Mouse (Mus musculus): ENCODE data around the gene Gm10300. TPM values are rescaled to one million over a fixed set of nuclear protein-coding genes. Genes with fewer than 3 reads are reported as not detected.

Gene Gm10300
- polyA plus RNA-seq, 1 experiment from 2014 or later = not detected

DNA sequence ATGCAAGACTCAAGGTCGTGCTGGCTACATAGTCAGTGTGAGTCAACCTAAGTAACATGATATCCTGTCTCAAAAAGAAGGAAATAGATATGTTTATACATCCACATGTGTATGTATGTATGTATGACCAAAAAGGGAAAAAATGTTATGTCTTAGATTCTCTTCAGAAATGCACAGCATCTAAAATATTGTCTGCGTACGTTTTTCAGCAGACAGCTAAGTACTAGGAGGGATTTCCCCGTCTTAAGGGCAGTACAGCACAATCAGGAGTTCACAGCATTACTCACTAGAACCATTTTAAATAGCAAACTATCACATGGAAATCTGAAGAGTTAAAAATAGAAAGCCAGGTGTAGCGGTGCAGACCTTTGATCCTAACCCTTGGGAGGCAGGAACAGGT lies 37.4 kb upstream of the Gm10300 start:
- Histone ChIP-seq H3K4me1 (ENCODE audit: control insufficient read depth, insufficient read depth, low read length) (peaks cover 8% of the 10 kb centered on the region), H3K27me3 (ENCODE audit: control insufficient read depth, insufficient read depth, low read depth, low read length) (no peaks in the 10 kb centered on the region), H3K36me3 (ENCODE audit: control insufficient read depth, insufficient read depth, low read length) (no peaks in the 10 kb centered on the region), H3K4me2 (ENCODE audit: low read length) (no peak overlapping the region), H3K9ac (ENCODE audit: low read depth, low read length) (no peak overlapping the region), H3K4me3 (ENCODE audit: low read depth, low read length) (no peak overlapping the region), H3K9me3 (replicated peaks; ENCODE audit: control insufficient read depth, low read length, poor library complexity, severe bottlenecking) (no peaks in the 10 kb centered on the region), H3K27ac (ENCODE audit: low read length) (no peak overlapping the region)
- WGBS = 81% methylated on average over 5 of the region's 5 CpGs
- no peak for ATAC-seq

DNA sequence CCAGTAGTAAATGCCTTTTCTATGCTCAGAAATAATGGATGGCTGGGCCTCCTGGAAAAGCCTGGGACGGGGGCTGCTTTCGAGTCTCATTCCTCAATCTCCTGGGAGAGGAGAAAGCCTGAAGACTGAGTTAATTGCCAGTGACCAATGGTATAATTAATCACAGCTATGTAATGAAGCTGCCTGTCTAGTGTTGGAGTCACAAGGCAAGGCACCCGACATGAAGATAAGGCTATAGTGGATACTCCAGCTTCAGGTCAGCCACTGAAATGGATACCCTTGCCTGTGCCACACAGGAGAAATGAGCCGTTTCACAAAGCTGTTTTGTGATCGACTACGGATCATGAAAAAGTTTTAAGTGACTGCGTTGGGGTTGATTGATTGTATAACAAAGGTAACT lies 36.5 kb upstream of the Gm10300 start:
- no peak for ATAC-seq
- no peak overlapping the region for H3K9ac ChIP-seq (ENCODE audit: low read depth, low read length)
- H3K4me2 ChIP-seq (ENCODE audit: low read length) = no peak overlapping the region
- no peaks in the 10 kb centered on the region for H3K36me3 ChIP-seq (ENCODE audit: control insufficient read depth, insufficient read depth, low read length)
- H3K9me3 ChIP-seq (replicated peaks; ENCODE audit: control insufficient read depth, low read length, poor library complexity, severe bottlenecking) = no peaks in the 10 kb centered on the region
- peaks cover 12% of the 10 kb centered on the region for H3K4me1 ChIP-seq (ENCODE audit: control insufficient read depth, insufficient read depth, low read length)
- no peak overlapping the region for H3K4me3 ChIP-seq (ENCODE audit: low read depth, low read length)
- WGBS = 49% methylated on average over 7 of the region's 7 CpGs
- H3K27ac ChIP-seq (ENCODE audit: low read length) = no peak overlapping the region
- no peaks in the 10 kb centered on the region for H3K27me3 ChIP-seq (ENCODE audit: control insufficient read depth, insufficient read depth, low read depth, low read length)

GRCm38 (mm10) chr4:132038809-132039208 lies 35.7 kb upstream of the Gm10300 start:
- ATAC-seq = no peak
- no peaks in the 10 kb centered on the region for H3K36me3 ChIP-seq (ENCODE audit: control insufficient read depth, insufficient read depth, low read length)

DNA sequence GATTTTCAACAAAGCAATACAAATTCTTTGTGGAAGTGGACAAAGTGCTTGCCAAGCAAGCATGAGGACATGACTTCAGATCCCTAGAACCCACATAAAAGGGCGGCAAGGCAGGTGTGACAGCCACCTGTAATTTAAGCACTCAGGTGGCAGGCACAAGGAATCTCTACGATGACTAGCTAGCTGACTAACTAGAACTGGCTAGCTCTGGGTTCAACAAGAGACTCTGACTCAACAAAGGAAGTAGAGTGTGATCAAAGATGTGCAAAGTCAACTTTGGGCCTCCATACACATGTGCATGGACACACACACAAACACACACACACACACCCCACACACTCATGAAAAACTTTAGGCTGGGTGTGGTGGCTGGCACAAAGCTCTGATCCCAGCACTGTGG lies 35.0 kb upstream of the Gm10300 start:
- Histone ChIP-seq H3K9ac (ENCODE audit: low read depth, low read length) (no peak overlapping the region), H3K27me3 (ENCODE audit: control insufficient read depth, insufficient read depth, low read depth, low read length) (no peaks in the 10 kb centered on the region), H3K9me3 (replicated peaks; ENCODE audit: control insufficient read depth, low read length, poor library complexity, severe bottlenecking) (no peaks in the 10 kb centered on the region), H3K4me2 (ENCODE audit: low read length) (no peak overlapping the region), H3K36me3 (ENCODE audit: control insufficient read depth, insufficient read depth, low read length) (no peaks in the 10 kb centered on the region), H3K4me3 (ENCODE audit: low read depth, low read length) (no peak overlapping the region), H3K4me1 (ENCODE audit: control insufficient read depth, insufficient read depth, low read length) (peaks cover 15% of the 10 kb centered on the region), H3K27ac (ENCODE audit: low read length) (no peak overlapping the region)
- 95% methylated on average over 2 of the region's 2 CpGs for WGBS
- ATAC-seq = no peak

More at GRCm38 (mm10) chr4:132038809-132039208, 35.7 kb upstream of the Gm10300 start:
- H3K27ac ChIP-seq (ENCODE audit: low read length) = no peak overlapping the region
- H3K4me1 ChIP-seq (ENCODE audit: control insufficient read depth, insufficient read depth, low read length) = peaks cover 12% of the 10 kb centered on the region
- no peak overlapping the region for H3K4me2 ChIP-seq (ENCODE audit: low read length)
- 0 out of 2 replicates have a peak overlapping the region, but pooled peaks have one; percentile 2 for H3K9ac ChIP-seq (ENCODE audit: low read depth, low read length)
- 67% methylated on average over 2 of the region's 2 CpGs for WGBS
- no peaks in the 10 kb centered on the region for H3K9me3 ChIP-seq (replicated peaks; ENCODE audit: control insufficient read depth, low read length, poor library complexity, severe bottlenecking)
- H3K27me3 ChIP-seq (ENCODE audit: control insufficient read depth, insufficient read depth, low read depth, low read length) = no peaks in the 10 kb centered on the region
- H3K4me3 ChIP-seq (ENCODE audit: low read depth, low read length) = no peak overlapping the region

GRCm38 (mm10) chr4:132039975-132040645 lies 34.4 kb upstream of the Gm10300 start:
- no peak overlapping the region for H3K4me3 ChIP-seq (ENCODE audit: low read depth, low read length)
- no peak overlapping the region for H3K27ac ChIP-seq (ENCODE audit: low read length)
- no peaks in the 10 kb centered on the region for H3K9me3 ChIP-seq (replicated peaks; ENCODE audit: control insufficient read depth, low read length, poor library complexity, severe bottlenecking)
- ATAC-seq = no peak
- no peaks in the 10 kb centered on the region for H3K27me3 ChIP-seq (ENCODE audit: control insufficient read depth, insufficient read depth, low read depth, low read length)
- H3K4me1 ChIP-seq (ENCODE audit: control insufficient read depth, insufficient read depth, low read length) = peaks cover 20% of the 10 kb centered on the region
- 92% methylated on average over 8 of the region's 8 CpGs for WGBS
- H3K36me3 ChIP-seq (ENCODE audit: control insufficient read depth, insufficient read depth, low read length) = no peaks in the 10 kb centered on the region
- H3K4me2 ChIP-seq (ENCODE audit: low read length) = no peak overlapping the region
- H3K9ac ChIP-seq (ENCODE audit: low read depth, low read length) = no peak overlapping the region

DNA sequence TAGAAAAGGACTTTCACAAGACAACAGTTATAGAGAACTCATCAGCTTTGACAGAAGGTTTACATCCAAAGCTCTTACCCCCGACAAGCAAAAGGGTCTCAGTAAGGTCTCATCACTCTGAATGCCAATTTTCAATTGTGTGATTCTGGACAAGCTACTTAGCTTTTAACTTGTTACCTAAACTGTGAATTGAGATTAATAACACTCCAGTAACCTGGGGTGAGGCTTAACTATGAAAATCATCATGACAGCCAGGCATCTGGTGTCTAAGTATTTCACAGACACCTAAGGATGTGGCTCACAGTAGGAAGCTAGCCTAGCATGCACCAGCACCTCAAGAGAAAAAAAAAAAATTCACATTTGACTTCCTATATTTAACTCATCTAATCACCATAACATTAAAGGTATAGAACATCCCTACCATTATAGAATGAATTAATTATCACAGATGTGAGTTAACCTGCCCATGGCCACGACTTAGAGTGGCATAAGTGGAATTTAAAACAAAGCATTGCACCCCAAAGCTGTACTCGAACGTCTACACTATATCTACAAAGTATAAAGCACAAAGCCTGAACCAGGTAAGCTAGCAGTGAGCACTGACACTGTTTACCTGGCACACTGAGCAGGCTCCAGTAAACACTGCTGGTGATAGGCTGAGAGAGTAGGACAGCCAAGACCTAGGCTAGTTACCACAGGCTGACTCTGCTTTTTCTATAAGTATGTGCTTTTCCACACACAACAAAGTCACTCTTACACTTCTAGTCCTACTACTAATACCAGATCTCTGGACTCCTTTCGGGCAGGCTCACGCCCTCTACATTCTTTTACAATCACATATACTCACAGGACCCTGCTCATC lies 32.8 kb upstream of the Gm10300 start:
- H3K27ac ChIP-seq (ENCODE audit: low read length) = no peak overlapping the region
- H3K9ac ChIP-seq (ENCODE audit: low read depth, low read length) = no peak overlapping the region
- 71% methylated on average over 6 of the region's 6 CpGs for WGBS
- no peaks in the 10 kb centered on the region for H3K9me3 ChIP-seq (replicated peaks; ENCODE audit: control insufficient read depth, low read length, poor library complexity, severe bottlenecking)
- no peaks in the 10 kb centered on the region for H3K27me3 ChIP-seq (ENCODE audit: control insufficient read depth, insufficient read depth, low read depth, low read length)
- no peaks in the 10 kb centered on the region for H3K36me3 ChIP-seq (ENCODE audit: control insufficient read depth, insufficient read depth, low read length)
- no peak overlapping the region for H3K4me2 ChIP-seq (ENCODE audit: low read length)
- H3K4me3 ChIP-seq (ENCODE audit: low read depth, low read length) = no peak overlapping the region
- peaks cover 29% of the 10 kb centered on the region for H3K4me1 ChIP-seq (ENCODE audit: control insufficient read depth, insufficient read depth, low read length)
- no peak for ATAC-seq

GRCm38 (mm10) chr4:132043726-132044125 lies 30.8 kb upstream of the Gm10300 start:
- 91% methylated on average over 3 of the region's 3 CpGs for WGBS
- Histone ChIP-seq H3K4me3 (ENCODE audit: low read depth, low read length) (no peak overlapping the region), H3K4me2 (ENCODE audit: low read length) (no peak overlapping the region), H3K9ac (ENCODE audit: low read depth, low read length) (no peak overlapping the region), H3K27ac (ENCODE audit: low read length) (no peak overlapping the region), H3K4me1 (ENCODE audit: control insufficient read depth, insufficient read depth, low read length) (peaks cover 36% of the 10 kb centered on the region), H3K9me3 (replicated peaks; ENCODE audit: control insufficient read depth, low read length, poor library complexity, severe bottlenecking) (no peaks in the 10 kb centered on the region), H3K36me3 (ENCODE audit: control insufficient read depth, insufficient read depth, low read length) (no peaks in the 10 kb centered on the region), H3K27me3 (ENCODE audit: control insufficient read depth, insufficient read depth, low read depth, low read length) (no peaks in the 10 kb centered on the region)
- no peak for ATAC-seq

GRCm38 (mm10) chr4:132048011-132048991 lies 26.2 kb upstream of the Gm10300 start:
- WGBS = under 1% methylated on average over 89 of the region's 95 CpGs
- Histone ChIP-seq H3K4me1 (ENCODE audit: control insufficient read depth, insufficient read depth, low read length) (peaks cover 29% of the 10 kb centered on the region), H3K4me3 (ENCODE audit: low read depth, low read length) (peak overlapping the region; percentile 97)

More at GRCm38 (mm10) chr4:132048011-132048991, 26.2 kb upstream of the Gm10300 start:
- H3K27me3 ChIP-seq (ENCODE audit: control insufficient read depth, insufficient read depth, low read depth, low read length) = no peaks in the 10 kb centered on the region
- peak overlapping the region; percentile 87 for H3K4me2 ChIP-seq (ENCODE audit: low read length)
- H3K9ac ChIP-seq (ENCODE audit: low read depth, low read length) = peak overlapping the region; percentile 99
- H3K36me3 ChIP-seq (ENCODE audit: control insufficient read depth, insufficient read depth, low read length) = no peaks in the 10 kb centered on the region
- H3K9me3 ChIP-seq (replicated peaks; ENCODE audit: control insufficient read depth, low read length, poor library complexity, severe bottlenecking) = no peaks in the 10 kb centered on the region
- ATAC-seq = peak; percentile 64
- H3K27ac ChIP-seq (ENCODE audit: low read length) = peak overlapping the region; percentile 98
